8 mouse cellular contexts compared by ENCODE assay signal in genomic region chr5:122501101-122502076, GRCm38 (mm10). TPM values are rescaled to one million over a fixed set of nuclear protein-coding genes. Genes with fewer than 3 reads are reported as not detected.
DNase-seq lines count a peak whose midpoint lies in the region; ATAC-seq lines count a peak whose summit lies in the region.

No protein-coding gene starts in this region.

- peak; percentile 49 for ATAC-seq in heart, embryonic 11.5 days (replicated peaks; ENCODE audit: insufficient number of reproducible peaks, low FRiP score, low TSS enrichment)
- peak; percentile 68 for ATAC-seq in kidney, embryonic 15.5 days (replicated peaks; ENCODE audit: low FRiP score)
- peak; percentile 53 for ATAC-seq in liver, embryonic 15.5 days (ENCODE audit: insufficient read depth)

- peak overlapping the region; percentile 94 for H3K4me2 ChIP-seq in heart, embryonic 11.5 days
- H3K4me2 ChIP-seq in kidney, embryonic 15.5 days, result peak overlapping the region; percentile 85
- peak overlapping the region; percentile 99 for H3K4me2 ChIP-seq in liver, embryonic 15.5 days

- no peaks in the 10 kb centered on the region for H3K27me3 ChIP-seq in heart, embryonic 11.5 days (ENCODE audit: control insufficient read depth, insufficient read depth, low read length)
- no peaks in the 10 kb centered on the region for H3K27me3 ChIP-seq in kidney, embryonic 15.5 days
- H3K27me3 ChIP-seq in liver, embryonic 15.5 days, result peaks cover 22% of the 10 kb centered on the region

- H3K9me3 ChIP-seq in heart, embryonic 11.5 days (replicated peaks; ENCODE audit: control insufficient read depth, low read length), result 0 out of 2 replicates have a peak, but pooled peaks cover under 1% of the 10 kb centered on the region
- H3K9me3 ChIP-seq in kidney, embryonic 15.5 days (replicated peaks), result no peaks in the 10 kb centered on the region
- H3K9me3 ChIP-seq in liver, embryonic 15.5 days (replicated peaks), result no peaks in the 10 kb centered on the region

- peak overlapping the region; percentile 82 for H3K4me3 ChIP-seq in heart, embryonic 11.5 days (ENCODE audit: low read depth, low read length)
- H3K4me3 ChIP-seq in kidney, embryonic 15.5 days (replicated peaks), result peak overlapping the region; percentile 97
- H3K4me3 ChIP-seq in liver, embryonic 15.5 days (replicated peaks), result peak overlapping the region; percentile 98

- H3K27ac ChIP-seq in heart, embryonic 11.5 days (ENCODE audit: low read depth, low read length), result peak overlapping the region; percentile 95
- peak overlapping the region; percentile 99 for H3K27ac ChIP-seq in kidney, embryonic 15.5 days
- H3K27ac ChIP-seq in liver, embryonic 15.5 days (replicated peaks), result peak overlapping the region; percentile 97

- WGBS in heart, embryonic 11.5 days (ENCODE audit: insufficient replicate concordance), result under 1% methylated on average over 106 of the region's 113 CpGs
- WGBS in kidney, embryonic 15.5 days, result under 1% methylated on average over 112 of the region's 113 CpGs
- under 1% methylated on average over 113 of the region's 113 CpGs for WGBS in liver, embryonic 15.5 days (ENCODE audit: insufficient replicate concordance)

- H3K9ac ChIP-seq in heart, embryonic 11.5 days (ENCODE audit: low read depth, low read length), result peak overlapping the region; percentile 100
- peak overlapping the region; percentile 98 for H3K9ac ChIP-seq in kidney, embryonic 15.5 days
- peak overlapping the region; percentile 97 for H3K9ac ChIP-seq in liver, embryonic 15.5 days

- H3K4me1 ChIP-seq in heart, embryonic 11.5 days (ENCODE audit: control insufficient read depth, insufficient read depth, low read length), result peaks cover 27% of the 10 kb centered on the region
- H3K4me1 ChIP-seq in kidney, embryonic 15.5 days, result peaks cover 43% of the 10 kb centered on the region
- H3K4me1 ChIP-seq in liver, embryonic 15.5 days (replicated peaks), result peaks cover 42% of the 10 kb centered on the region

- peaks cover 10% of the 10 kb centered on the region; the same call in 1 of the 2 replicates for H3K36me3 ChIP-seq in heart, embryonic 11.5 days (ENCODE audit: control insufficient read depth, insufficient read depth, low read length)
- H3K36me3 ChIP-seq in kidney, embryonic 15.5 days, result peaks cover 20% of the 10 kb centered on the region
- H3K36me3 ChIP-seq in liver, embryonic 15.5 days (replicated peaks), result peaks cover 27% of the 10 kb centered on the region

- peak; percentile 60 to 67 for DNase-seq in B cell, adult 2 months
- peak; percentile 62 for DNase-seq in adipocyte (ENCODE audit: low spot score)
- peak; percentile 74 for DNase-seq in embryo, embryonic 9.5 days (ENCODE audit: extremely low spot score)
- DNase-seq in neural tube, embryonic 10.5 days (ENCODE audit: extremely low spot score, low spot score), result peak; percentile 79
- peak; percentile 77 for DNase-seq in testis, postnatal 14 days (ENCODE audit: low spot score)

RNA-seq across cellular contexts. Expression of gene Atp2a2, which starts 0.6 kb away (rescaled TPM):
- polyA plus RNA-seq in heart, embryonic 11.5 days (2014; fragmentation: Nextera tagmentation; extraction: Ambion mirVana), result 255 and 272 TPM in 2 replicates
- polyA plus RNA-seq in kidney, embryonic 15.5 days (2015; fragmentation: Nextera tagmentation; extraction: Ambion mirVana), result 37.3 and 37.8 TPM in 2 replicates
- 13.2 and 14.5 TPM in 2 replicates for polyA plus RNA-seq in liver, embryonic 15.5 days (2015; fragmentation: Nextera tagmentation; extraction: Ambion mirVana)

Comparison
In these comparisons a context has a peak if more than half of its experiments do, and no peak if none do; other contexts are left out.
1. Peak in every context shown above with its lines: DNase-seq, ATAC-seq, H3K4me3 ChIP-seq and H3K27ac ChIP-seq.